Mouse (Mus musculus) ES-CJ7 (cell line): ENCODE results near the gene Atp8b2.
A peak's percentile ranks its signal among the peaks of the same experiment; 100 is the strongest.

Experiments
- DNase-seq: peaks from one replicate; pipeline ENCODE4 v3.0.0; 2011; ENCODE audit warnings: low read depth, low spot score

Gene Atp8b2

DNA sequence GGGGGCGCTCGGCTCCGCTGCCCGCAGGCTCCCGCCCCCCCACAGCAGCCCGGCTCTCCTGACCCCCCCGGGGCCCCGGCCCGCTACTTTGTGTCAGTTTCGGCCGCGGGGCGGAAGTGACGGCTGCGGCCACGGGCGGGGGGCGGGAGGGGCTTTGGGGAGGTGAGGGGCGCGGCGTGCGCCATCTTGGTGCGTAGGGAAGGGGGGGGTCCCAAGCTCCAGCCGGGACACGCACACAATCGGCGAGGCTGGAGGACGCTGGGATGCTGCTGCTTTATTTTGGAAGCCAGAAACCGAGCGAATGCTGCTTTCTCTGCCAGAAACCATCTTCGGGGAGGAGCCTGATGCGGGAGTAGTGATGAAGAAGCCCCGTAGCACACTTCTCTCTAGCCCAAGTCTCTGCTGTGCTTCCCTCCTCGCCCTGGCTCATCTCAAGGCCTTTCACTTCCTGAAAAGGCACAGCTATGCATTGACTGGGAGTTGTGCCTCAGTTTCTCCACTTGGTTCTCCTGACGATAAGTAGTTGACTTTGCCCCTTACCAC, at the start of gene Atp8b2:
TSS of gene Atp8b2 (minus strand) at position 288 of the 543 bp plus-strand sequence.
- peak; percentile 38 for DNase-seq

DNA sequence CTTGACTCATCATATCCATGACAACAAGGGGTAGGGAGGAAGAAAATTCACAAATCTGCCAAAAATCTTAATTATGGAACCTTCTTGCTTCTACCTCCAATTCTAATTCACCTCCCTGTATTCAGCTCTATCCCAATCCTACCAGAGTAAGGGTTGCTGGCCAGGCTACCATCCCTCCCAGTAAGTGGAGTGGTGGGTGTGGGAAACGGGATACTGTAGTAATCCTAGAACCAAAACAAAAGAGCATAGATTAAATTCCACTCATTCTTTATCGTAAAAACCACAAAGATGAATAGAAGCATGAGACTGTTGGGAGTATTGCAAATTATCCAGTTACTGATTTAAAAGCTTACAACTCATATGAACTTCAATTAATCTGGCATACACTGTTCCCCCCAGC, 47.0 kb upstream of the Atp8b2 start:
- DNase-seq: no peak

DNA sequence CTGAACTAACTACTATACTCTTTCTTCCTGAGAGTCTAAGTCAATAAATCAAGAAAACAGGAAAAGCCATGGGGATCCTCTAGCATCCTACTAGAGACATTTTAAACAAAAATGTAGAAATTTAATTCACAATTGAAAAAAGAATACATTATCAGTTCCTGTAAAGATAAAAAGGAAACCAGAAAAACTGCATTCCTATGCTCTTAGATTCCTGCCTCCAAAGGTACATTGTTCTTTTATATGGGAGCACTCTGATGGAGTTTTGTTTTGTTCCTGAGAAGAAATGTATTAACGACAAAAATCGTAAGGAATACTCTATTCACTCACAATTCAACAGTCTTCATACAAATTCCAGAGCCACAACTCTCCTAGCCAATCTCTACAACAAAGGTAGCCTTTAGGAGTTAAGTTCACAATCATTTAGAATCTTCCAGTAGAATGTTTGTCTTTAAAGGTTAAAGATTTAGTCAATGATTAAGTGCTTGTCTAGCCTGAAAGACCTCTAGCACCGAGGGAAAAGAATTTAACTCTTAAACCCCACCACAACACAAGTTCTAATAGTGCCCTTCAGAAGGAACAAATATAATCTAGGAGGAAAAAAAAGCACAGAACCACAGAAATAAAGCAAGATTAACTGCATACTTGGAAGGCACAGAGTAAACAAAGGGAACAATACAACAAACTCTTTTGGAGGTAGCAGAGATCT, 40.9 kb upstream of the Atp8b2 start:
- no peak for DNase-seq

DNA sequence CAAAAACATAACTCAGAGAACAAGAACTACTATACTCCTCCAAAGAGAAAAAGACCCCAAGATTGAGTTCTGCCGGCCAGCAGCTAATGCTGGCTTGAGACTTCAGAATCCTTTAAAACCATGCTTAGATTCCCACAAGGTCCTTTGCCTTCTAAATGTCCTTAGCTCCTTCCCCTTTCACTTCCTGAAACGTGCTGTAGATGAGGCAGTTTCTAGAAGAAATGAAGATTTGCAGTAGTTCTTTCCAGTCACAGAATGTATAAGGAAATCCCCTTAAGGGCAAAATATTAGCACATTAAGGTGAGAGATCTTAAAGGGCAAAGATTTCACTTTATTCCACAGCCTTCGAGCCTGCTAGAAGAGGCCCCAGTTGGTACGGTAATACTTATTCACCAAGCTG, 36.5 kb upstream of the Atp8b2 start:
- no peak for DNase-seq

DNA sequence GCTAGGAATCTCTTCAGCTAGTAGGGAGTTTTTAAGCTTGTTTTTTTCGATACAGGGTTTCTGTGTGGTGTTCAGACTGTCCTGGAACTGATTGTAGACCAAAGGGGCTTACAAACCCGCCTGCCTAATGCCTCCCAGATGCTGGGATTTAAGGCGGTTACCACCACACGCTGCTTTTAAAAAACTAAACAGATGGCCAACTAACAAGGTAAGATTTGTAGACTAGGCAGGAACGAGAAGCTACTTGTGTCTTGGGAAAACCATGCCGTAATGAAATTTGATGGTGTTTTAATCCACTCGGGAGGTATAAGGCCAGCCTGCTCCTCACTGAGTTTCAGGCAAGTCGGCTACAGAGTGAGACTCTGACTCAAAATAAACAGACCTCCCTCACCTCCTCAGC, 35.8 kb upstream of the Atp8b2 start:
- DNase-seq: no peak

DNA sequence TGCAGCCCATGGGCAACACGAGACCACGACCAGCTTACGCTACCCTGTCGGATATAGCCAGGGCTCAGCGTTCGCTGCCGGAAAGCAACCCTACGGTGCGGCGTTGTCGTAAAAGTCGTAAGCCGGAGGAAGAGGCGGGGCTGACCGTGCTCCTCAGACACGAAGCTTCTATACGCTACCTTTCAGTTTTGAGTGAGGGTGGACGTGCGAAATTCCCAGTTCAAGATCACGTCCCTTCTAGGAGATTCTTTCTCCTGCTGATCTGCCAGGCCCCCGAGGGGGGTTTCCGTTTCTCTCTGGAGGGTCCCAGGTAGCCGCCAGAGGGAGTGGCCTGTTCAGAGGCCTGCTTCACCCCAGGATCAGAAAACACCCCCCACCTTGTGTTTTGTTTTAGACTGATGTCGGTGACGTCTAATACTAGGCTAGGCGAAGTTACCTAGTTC, 35.3 kb upstream of the Atp8b2 start, which contains the start of gene Hax1:
TSS of gene Hax1 (minus strand) at position 169 of the 443 bp plus-strand sequence.
- peak; percentile 98 for DNase-seq

DNA sequence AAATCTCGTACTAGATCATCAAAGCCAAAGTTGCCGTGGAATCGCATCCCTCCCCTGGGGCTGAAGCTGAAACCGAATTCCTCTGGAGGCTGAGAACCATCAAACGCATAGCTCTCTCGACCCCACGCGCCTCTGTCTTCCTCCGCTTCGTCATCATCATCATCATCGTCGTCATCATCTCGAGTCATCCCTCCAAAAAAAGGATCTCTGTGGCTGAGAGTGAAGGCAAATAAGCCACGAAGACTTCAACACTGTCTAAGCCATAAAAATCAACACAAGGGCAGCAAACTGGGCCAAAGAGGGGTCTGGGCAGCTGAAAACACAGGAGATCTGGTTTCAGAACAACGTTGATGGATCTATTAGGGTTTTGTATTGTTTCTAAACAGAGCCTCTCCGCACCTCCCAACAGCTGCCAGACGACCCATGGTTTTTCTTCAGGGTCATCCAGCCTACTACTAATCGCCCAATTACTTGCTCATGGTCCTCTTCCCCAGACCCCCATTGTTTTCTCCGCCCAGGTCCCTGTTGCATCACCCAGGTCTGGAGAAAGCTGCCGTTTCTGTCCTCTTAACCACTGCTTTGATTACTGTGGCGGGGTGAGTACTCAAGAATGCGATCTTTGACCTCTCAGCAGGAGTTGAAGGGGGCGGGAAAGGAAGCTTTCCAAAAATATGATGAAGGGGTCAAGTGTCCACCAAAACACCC, 34.6 kb upstream of the Atp8b2 start:
- peak; percentile 66 for DNase-seq

DNA sequence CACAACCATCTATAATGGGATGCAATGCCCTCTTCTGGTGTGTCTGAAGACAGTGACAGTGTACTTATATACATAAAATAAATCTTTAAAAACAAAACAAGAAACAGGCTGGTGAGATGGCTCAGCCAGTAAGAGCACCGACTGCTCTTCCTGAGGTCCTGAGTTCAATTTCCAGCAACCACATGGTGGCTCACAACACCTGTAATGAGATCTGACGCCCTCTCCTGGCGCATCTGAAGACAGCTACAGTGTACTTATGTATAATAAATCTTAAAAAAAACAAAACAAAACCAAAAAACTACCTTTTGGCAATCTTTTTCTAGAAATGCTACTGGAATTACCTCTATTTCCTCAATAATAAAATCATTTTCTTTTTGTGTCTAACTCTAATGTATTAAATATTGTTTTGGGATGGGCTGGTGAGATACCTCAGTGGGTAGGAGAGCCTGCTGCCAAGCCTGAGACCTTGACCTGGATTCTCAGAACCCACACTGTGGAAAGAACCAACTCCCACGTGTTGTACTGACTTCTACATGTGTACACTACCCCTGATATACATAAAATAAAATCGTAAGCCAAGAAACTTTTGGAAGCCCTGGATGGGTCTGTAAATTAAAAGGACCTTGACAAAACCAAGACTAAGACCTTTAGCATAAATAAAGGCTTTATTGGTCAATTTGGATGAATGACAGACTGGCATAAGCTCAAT, 31.7 kb upstream of the Atp8b2 start:
- peak; percentile 47 for DNase-seq

DNA sequence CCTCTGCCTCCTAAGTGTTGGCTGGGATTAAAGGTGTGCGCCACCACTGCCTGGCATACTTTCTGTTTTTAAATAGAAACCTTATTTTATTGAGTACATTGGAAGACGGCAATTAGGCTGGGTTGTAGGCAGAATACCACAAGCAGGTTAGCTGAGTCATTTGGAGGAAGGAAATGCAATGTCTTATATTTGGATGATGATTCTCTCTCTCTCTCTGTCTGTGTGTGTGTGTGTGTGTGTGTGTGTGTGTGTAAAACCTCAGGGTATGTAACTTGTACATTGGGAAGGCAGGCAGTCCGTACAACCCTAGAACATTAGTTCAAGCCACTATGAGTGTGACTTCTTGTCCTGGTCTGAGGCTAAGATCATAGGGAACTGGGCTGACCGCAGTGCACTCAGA, 24.5 kb upstream of the Atp8b2 start:
- DNase-seq: no peak

DNA sequence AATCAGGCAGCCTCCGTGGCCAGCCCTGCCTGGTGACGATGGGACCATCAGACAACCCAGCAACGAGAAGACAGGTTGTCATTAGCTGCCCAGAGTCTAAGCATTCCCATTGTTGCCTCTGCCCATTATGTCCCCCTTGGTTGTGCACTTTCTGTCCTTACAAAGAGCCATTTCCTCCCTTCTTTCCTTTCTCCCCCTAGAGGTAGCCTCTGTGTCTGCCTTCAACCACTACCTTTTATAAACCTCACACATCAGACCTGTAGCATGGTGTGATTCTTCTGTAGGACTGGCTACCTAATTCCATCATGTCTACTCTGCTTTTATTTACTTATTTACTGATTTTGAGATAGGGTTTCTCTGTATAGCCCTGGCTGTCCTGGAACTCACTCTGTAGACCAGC, 23.9 kb upstream of the Atp8b2 start:
- no peak for DNase-seq

DNA sequence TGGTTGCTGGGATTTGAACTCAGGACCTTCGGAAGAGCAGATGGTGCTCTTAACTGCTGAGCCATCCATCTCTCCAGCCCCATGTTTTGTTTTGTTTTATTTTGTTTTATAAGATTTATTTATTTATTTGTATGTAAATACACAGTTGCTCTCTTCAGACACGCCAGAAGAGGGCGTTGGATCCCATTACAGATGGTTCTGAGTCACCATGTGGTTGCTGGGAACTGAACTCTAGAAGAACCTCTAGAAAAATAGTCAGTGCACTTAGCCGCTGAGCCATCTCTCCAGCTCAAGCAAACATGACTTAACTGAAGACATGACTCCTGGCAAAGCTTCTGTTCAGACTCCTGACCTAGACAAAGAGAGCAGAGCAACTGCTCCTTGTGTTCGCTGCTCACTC, 19.1 kb upstream of the Atp8b2 start:
- DNase-seq: no peak

DNA sequence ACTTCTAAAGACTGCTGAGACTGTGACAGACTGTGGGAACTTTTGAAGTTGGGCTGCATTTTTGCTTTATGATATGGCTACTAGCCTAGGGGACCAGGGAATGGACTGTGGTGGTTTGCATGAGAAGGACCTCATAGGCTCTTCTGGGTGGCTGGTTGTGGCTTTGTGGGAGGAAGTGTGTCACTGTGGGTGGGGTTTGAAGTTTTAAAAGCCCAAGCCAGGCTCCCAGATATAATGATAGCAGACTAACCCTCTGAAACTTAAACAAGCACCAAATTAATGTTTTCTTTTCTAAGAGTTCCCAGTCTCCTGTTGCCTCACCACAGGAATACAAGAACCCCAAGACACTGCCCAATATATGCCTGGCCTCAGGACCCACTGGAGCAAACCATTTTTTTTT, 13.6 kb upstream of the Atp8b2 start:
- DNase-seq: no peak

DNA sequence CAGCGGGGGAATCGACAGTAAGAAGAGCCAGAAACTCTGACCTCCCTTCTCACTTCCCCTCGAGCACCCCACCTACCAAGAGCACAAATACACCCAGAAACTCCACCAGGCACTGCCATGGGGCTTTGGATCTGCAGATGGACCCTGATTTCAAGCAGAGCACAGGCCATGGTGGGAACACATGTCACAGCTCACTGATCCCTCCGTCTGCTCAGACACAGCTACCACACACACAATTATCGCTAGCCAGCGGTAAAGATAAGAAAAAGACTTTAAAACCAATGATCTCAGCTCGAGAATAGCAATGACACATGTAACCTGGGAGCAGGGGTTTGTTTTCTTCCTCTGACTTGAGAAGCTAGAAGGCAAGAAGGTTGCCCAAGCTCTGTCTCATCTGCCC, 5.2 kb upstream of the Atp8b2 start:
- no peak for DNase-seq

DNA sequence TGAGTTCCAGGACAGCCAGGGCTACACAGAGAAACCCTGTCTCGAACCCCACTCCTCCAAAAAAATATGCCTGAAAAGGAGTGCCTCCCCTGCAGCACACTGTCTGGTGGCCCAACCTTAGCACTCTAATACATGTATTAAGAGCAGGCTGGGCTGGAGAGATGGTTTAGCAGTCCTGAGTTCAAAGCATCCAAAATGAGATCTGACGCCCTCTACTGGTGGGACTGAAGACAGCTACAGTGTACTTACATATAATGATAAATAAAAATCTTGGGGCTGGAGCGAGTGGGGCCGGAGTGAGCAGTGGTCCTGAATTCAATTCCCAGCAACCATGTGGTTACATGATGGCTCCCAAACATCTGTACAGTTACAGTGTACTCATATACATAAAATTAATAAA, 3.6 kb upstream of the Atp8b2 start:
- peak; percentile 86 for DNase-seq

DNA sequence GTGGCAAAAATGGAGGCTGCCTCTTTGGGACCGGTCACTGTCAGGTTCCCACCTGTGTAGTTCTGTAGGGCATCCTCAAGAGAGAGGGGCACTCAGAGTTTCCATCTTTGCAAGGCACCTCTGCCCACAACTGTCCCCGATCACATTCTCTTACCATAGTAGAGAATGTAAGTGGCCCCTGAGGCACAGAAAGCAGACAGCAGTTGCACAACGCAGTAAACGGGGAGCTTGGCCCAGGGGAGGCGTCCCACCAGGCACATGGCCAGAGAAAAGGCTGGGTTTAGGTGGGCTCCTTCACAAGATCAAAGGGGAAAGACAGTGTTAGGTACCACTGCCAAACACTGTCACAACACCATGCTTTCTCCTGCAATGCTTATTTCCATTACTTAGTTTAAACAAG, 2.7 kb upstream of the Atp8b2 start:
- no peak for DNase-seq

DNA sequence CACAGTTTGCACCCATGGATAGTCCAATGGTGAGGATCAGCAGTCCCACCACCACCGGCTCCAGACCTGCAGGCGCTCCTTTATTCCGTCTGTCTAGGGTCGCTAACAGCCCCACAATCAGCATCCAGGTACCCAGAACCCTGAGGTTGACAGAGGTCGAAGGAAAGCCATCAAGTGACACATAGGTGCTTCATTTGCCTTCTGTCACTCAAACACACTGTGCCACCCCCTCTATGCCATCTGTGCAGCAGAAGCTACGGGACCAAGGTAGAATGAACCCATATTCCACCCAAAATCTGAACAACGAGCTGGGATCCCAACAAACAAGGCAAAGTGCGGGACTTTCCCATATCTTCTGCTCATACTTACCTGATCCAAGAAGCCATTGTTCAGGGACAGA, 2.2 kb upstream of the Atp8b2 start:
- no peak for DNase-seq

DNA sequence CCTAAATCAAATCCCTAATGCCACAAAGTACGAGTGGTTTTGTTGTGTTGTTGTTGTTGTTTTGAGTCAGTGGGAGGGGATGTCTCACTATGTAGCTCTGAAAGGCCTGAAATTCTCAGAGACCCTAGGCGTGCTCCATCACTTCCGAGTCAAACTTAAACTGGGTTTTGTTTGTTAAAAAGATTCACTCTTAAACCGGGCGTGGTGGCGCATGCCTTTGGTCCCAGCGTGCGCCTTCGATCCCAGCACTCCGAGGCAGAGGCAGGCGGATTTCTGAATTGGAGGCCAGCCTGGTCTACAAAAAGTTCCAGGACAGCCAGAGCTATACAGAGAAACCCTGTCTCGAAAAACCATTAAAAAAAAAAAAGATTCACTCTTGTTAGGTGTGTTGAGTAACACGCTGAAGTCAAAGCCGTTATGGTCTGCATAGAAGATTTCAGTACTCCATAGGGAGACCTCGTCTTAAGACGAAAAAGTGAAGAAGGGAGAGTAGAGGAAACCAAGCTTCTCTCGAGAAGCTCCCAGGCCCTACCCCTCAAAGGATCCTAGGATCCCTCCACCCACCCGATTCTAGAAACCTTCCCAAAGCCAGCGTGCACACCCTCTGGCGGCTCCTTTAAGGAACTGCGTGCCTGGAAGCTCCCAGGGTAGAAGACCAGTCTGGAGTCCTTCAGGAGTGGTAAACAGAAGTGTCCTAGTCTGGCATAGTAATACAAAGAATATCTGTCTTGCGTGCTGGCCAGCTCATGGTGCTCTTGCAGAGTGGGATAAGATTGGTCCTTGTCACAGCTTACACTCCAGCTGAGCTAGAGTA, 825 bp upstream of the Atp8b2 start:
- DNase-seq: peak; percentile 89

DNA sequence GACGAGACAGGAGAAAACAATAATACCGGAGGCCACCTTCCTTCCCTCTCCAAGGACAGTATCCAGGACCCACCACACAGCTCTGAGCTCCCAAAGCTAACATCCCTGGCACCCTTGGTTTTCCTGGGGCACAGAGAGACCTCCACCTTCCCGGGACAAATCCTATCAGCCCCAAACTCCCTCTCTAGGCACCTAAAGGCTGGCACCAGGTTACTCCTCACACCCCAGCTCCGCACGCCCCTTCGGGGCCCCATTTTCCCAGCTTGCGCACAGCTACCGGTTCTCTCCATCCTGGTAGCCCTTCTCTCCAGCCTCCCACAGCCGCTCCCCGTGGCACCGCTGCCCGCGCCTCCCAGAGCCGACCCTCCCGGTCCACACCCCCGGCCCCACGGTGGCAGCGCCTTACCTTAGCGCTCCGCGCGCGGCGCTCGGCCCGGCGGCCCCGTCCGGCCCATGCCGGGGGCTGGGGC, 522 bp downstream of the Atp8b2 start:
- no peak for DNase-seq

DNA sequence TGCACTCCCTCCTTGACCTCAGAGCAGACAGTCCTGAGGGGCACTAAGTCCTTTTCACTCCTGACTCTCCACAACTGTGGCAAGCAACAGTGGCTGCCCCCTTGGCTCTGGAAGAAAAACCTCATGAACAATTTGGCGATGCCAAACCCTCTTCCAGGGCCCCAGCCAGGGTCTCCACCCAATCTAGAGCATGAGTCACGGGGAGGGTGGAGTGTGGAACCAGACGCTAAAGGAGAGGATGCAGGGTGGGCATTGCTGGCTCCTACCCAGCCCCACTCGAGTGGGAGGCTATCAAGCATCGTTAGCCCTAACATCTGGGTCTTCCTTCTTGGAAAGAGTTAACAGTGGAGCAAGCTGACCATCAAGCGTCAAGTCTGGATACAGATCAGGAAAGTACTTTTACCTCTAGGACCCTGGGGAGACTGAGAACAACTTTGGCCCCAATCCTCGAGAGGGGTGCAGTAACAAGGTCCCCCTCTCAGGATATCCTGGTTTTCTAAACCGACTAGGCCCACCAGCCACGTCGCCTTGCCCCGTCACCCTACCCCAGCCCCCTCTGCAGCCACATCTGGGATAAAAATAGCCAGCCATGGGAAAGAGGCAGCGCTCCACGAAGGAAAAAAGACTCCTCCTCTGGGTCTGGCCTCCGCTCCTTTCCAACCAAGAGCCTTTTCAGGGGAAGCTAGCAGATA, 1.1 kb downstream of the Atp8b2 start:
- DNase-seq: no peak

DNA sequence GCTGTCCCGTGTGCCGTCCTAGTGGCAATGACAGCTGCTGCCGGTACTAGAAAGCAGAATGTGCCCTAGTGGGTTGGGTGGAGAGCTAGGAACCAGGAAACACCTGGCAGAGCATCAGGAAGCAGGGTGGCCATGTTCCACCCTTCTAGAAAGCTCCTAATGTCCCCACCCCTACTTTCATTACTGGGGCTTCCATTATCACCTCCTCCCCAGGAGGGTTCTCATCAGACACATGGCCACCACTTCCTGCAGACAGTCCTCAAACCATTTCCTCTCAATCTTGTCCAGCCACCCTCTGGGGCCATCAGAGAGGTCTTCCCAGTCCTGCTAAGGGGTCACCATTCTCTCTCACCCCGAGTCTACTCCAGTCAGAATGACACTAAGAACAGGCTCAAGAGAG, 1.9 kb downstream of the Atp8b2 start:
- DNase-seq: no peak

DNA sequence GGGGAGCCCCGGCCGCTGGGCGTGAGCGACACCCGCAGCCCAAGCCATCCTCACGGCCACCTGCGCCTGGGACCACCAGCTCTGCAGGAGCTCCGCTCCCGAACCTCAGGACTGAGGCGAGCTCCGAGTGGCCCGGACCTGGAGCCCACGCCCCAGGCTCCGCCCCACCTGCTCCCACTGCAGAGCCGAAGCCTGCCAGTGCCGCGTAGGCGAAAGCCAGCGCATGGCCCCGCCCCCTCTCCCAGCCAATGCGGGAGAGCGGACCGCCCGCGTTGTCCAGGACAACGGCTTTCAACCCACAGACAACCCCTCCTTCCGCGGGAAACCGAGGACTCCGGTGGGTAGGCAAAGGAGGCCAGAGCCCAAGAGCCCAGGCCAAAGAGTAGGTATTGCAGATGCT, 2.8 kb downstream of the Atp8b2 start:
- peak; percentile 86 for DNase-seq
